Mouse (Mus musculus) E14TG2a.4 (cell line): ENCODE measurements at regions not wholly inside any gene's neighbourhood (a gene's known extent, or its start where the extent isn't known, plus 50 kb on each side); places are given as distances from the start of the nearest gene placed in this dataset.

Experiments used
- CTCF ChIP-seq: conservative IDR thresholded peaks from 2 replicates; pipeline ENCODE4 v1.5.1; 2014; ENCODE audit warnings: low read length
- NANOG ChIP-seq: IDR thresholded peaks from 2 replicates; pipeline ENCODE4 v1.6.1; 2014; ENCODE audit warnings: borderline replicate concordance, low read length, mixed read lengths
- POU5F1 ChIP-seq: IDR thresholded peaks from 2 replicates; pipeline ENCODE4 v1.6.1; 2014; ENCODE audit warnings: low read length, borderline replicate concordance

DNA sequence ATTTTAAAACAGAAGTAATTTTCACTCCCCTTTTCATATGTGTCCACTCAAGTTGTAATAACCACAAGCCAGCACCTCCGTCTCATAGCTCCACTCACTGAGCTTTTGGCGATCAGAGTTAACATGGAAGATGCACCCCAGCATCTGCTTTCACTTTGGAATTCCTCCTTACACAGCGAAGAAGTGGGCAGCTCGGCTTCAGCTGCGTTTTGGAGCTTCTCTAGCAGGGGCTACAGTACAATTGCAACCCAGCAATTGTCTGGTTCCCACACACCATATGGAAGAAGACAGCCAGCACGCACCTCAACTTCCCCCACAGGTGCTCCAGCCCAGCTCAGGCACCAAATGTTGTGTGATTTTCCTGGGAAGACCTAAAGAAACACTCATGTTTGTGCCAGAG, 584.4 kb upstream of the Sox11 start:
- TF ChIP-seq CTCF (no peak), NANOG (no peak), POU5F1 (no peak)
